Mouse (Mus musculus): ENCODE results near the gene Gm17535.
"Not testable (repeated sequence)": the region's sequence is repeated elsewhere in the genome, so short reads cannot be mapped to it uniquely, and the experiment has no call there.

Gene Gm17535

GRCm38 (mm10) chr9:3024912-3025467 is 9.4 kb upstream of the Gm17535 start, which contains the start of gene Gm10717:
Gm10717 (plus strand) TSS chr9:3025417.
- not testable (repeated sequence) for DNase-seq (ENCODE audit: low read depth, low spot score)

- DNase-seq (ENCODE audit: low read depth, low spot score) = not testable (repeated sequence)
Observed at GRCm38 (mm10) chr9:3025653-3026052, 8.7 kb upstream of the Gm17535 start.

GRCm38 (mm10) chr9:3026136-3026535 is 8.3 kb upstream of the Gm17535 start:
- DNase-seq (ENCODE audit: low read depth, low spot score) = not testable (repeated sequence)

GRCm38 (mm10) chr9:3026741-3027140 is 7.7 kb upstream of the Gm17535 start:
- DNase-seq (ENCODE audit: low read depth, low spot score) = not testable (repeated sequence)

- peak; percentile 50 for DNase-seq (ENCODE audit: low read depth, low spot score)
Observed at GRCm38 (mm10) chr9:3027200-3027599, 7.2 kb upstream of the Gm17535 start.

- not testable (repeated sequence) for DNase-seq (ENCODE audit: low read depth, low spot score)
Observed at GRCm38 (mm10) chr9:3029276-3030000, 5.0 kb upstream of the Gm17535 start.

- DNase-seq (ENCODE audit: low read depth, low spot score) = peak; percentile 83
Observed at GRCm38 (mm10) chr9:3030677-3031318, 3.6 kb upstream of the Gm17535 start.

GRCm38 (mm10) chr9:3036577-3036976 is 2.2 kb downstream of the Gm17535 start, which contains the start of gene Gm10715:
Gm10715 (plus strand) TSS chr9:3036877.
- DNase-seq (ENCODE audit: low read depth, low spot score) = not testable (repeated sequence)

- peak; percentile 6 for DNase-seq (ENCODE audit: low read depth, low spot score)
Observed at GRCm38 (mm10) chr9:3038161-3038560, 3.8 kb downstream of the Gm17535 start.
